Mouse (Mus musculus) cerebellum, adult 2 months (tissue): ENCODE results near the gene Epop. TPM values are rescaled to one million over a fixed set of nuclear protein-coding genes. Genes with fewer than 3 reads are reported as not detected.
A peak's percentile ranks its signal among the peaks of the same experiment; 100 is the strongest.
"Not testable (repeated sequence)": the region's sequence is repeated elsewhere in the genome, so short reads cannot be mapped to it uniquely, and the experiment has no call there.

Source experiments
- DNase-seq, 2 experiments: peaks; one replicate each; pipeline ENCODE4 v3.0.0; 2021
- H3K27ac ChIP-seq: fragments of 200-500 bp; 2 replicates; pipeline ENCODE4 v1.5.1; 2012; ENCODE audit warnings: low read length, control low read depth, inconsistent platforms; ENCODE audit not compliant: insufficient read depth
- H3K27me3 ChIP-seq: fragments of 200-500 bp; 2 replicates; pipeline ENCODE4 v1.6.1; 2012; ENCODE audit warnings: inconsistent platforms, mild to moderate bottlenecking, low read length, moderate library complexity; ENCODE audit not compliant: control insufficient read depth, insufficient read depth
- H3K4me1 ChIP-seq: fragments of 200-500 bp; 2 replicates; pipeline ENCODE4 v1.6.1; 2011; ENCODE audit warnings: low read length; ENCODE audit not compliant: control insufficient read depth, insufficient read depth
- H3K4me3 ChIP-seq: fragments of 200-500 bp; replicated peaks from 2 replicates; pipeline ENCODE3; 2011; ENCODE audit warnings: mild to moderate bottlenecking, low read depth, low read length, control low read depth; ENCODE audit not compliant: insufficient read depth
- CTCF ChIP-seq: fragments of 200-500 bp; IDR thresholded peaks from 2 replicates; pipeline ENCODE4 v1.5.1; 2011; ENCODE audit warnings: low read depth, mild to moderate bottlenecking, control low read depth, low read length, moderate library complexity, borderline replicate concordance; ENCODE audit not compliant: insufficient read depth
- POLR2A ChIP-seq: fragments of 200-500 bp; IDR thresholded peaks from 2 replicates; pipeline ENCODE4 v1.6.1; 2011; ENCODE audit warnings: low read length, control low read depth, borderline replicate concordance; ENCODE audit not compliant: insufficient read depth
- WGBS: fragments of 180-500 bp; shearing (Covaris S2); methylation state at CpG from one replicate; pipeline ENCODE4 v1.1.7; 2018; 5-methylcytosine and 5-hydroxymethylcytosine counted together
- polyA plus RNA-seq: library from polyadenylated mRNA; depleted of rRNA; stranded (reverse); fragments of >200 nt; gene quantifications from 2 replicates; pipeline ENCODE4 v1.2.3, GENCODE M21; 2012

Epop gene
- polyA plus RNA-seq, 1 experiment = 5.4 TPM

DNA sequence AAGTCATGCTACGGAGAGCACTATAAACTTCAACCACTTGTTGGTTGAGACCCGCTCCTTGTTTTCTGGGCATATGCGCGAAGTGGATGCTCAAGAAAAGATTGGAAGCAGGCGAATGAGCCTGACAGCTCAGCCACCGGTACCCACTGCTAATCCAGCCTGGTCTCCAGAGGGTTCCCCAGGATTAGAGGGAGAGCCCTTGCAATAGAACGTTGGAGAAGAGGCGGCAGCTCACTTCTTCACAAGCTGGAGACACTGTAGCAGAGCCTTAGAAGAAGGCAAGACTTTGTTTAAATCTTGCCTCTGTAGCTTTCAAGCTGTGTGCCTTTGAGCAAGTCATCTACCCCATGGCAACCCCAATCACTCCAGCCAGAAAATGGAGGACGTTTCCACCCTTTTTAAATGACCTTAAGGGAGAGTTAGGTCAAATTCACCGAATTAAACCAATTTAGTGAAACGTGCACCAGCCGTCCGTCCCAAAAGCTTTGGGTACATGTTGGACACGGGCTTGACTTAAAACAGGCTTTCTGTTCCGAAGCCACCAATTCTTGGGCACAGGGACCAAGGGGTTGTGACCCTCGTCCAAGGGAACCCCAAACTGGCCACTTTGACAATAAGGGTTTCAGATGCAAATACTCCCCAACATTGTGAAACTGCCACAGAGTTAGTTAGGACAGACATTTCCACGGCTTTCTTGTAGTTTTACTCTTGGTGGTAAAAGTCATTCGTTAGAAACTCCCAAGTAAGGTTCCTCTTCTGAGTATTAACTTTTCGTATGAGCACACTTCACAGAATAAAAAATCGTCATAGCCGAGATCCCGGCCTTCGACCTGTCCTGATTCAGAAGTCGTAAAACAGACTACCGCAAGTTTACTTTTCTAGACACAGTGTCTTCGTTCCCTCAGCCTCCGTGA, 31.5 kb upstream of the Epop start:
- H3K4me3 ChIP-seq = peak overlapping the region; percentile 76
- peak in 1 of 2 experiments; percentile 26 for DNase-seq
- peaks cover 15% of the 10 kb centered on the region for H3K4me1 ChIP-seq
- no peaks in the 10 kb centered on the region for H3K27me3 ChIP-seq
- WGBS = 13% methylated on average over 27 of the region's 27 CpGs
- peak overlapping the region; percentile 65 for H3K27ac ChIP-seq
- TF ChIP-seq CTCF (no peak), POLR2A (no peak)

DNA sequence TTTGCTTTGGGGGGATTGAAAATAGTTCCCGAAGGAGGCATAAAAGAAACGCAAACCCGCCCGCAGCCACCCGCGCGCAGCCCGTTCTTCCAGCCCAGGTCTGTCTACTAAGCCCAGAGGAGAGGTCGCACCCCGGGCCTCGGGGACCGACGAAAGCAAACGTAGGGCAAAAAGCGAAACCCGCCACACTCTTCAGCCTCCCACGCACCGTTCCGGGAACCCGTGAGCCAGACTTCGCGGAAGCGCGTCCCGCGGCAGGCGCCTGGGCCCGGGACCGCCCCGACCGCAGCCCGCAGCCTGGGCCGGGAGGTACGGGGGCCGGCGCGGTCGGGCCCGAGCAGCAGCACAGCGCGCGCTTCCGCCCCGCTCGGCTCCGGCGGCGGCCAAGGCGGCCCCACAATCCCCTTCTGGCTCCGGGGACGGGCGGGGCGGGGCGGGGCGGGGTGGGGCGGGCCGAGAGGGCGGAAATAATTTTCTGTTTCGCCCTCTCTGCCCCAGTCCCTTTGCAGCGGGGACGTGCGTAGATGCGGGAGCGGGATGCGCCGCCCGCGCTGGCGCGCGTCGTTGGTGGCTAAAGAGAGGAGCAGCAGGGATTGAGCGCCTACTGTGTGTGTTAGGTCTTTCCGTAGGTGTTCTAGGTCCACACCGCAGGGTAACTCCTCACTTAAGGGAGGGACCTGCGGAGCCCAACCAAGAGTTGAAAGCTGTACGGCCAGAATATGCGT, 30.6 kb upstream of the Epop start:
- Histone ChIP-seq H3K27me3 (no peaks in the 10 kb centered on the region), H3K27ac (peak overlapping the region; percentile 71), H3K4me3 (peak overlapping the region; percentile 76), H3K4me1 (peaks cover 15% of the 10 kb centered on the region)
- TF ChIP-seq POLR2A = peak; percentile 41; the same call in 1 of the 2 replicates
- TF ChIP-seq CTCF = no peak
- WGBS = under 1% methylated on average over 72 of the region's 78 CpGs
- DNase-seq = peak; percentile 87 to 89

DNA sequence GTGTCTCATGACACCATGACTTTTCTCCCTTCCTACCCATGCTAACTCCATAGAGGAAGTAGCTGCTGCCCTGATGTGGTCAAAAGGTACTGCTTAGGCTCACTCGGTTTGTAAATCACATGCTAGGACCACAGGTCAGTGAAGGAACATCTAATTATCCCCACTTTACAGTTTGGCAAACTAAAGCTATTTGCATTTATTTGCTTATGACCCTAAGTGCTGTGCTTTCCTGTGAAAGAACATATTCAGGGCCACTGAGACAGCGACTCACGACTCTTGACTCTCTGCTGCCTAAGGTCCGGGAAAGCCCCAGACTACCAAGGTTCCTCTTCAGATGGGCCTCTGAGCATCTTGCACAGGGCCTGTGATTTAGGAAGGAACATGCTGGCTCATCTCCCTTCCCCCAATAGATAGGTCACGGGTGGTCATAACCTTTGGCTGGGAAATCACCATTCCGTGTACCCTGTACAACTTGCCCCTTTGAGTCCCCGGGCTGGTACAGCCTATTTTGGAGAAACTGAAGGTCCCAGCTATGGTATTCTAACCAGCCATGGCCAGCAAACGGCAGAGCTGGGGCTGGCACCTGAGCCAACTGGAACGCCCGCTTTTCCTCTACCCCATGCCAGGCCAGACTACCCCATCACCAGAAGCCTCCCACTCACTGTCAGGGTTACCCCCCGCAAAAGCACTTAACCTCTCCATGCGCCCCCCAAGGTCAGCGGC, 29.9 kb upstream of the Epop start:
- Histone ChIP-seq H3K27ac (peak overlapping the region; percentile 71), H3K27me3 (no peaks in the 10 kb centered on the region), H3K4me3 (peak overlapping the region; percentile 71), H3K4me1 (peaks cover 15% of the 10 kb centered on the region)
- DNase-seq = no peak
- 4% methylated on average over 13 of the region's 13 CpGs for WGBS
- no peak for TF ChIP-seq POLR2A
- no peak for TF ChIP-seq CTCF

GRCm38 (mm10) chr11:97658751-97659266, 29.3 kb upstream of the Epop start:
- H3K4me1 ChIP-seq = peaks cover 15% of the 10 kb centered on the region
- no peak for TF ChIP-seq POLR2A
- TF ChIP-seq CTCF = no peak
- no peak for DNase-seq
- no peak overlapping the region for H3K27ac ChIP-seq
- peak overlapping the region; percentile 71 for H3K4me3 ChIP-seq
- H3K27me3 ChIP-seq = no peaks in the 10 kb centered on the region
- WGBS = 72% methylated on average over 11 of the region's 11 CpGs

DNA sequence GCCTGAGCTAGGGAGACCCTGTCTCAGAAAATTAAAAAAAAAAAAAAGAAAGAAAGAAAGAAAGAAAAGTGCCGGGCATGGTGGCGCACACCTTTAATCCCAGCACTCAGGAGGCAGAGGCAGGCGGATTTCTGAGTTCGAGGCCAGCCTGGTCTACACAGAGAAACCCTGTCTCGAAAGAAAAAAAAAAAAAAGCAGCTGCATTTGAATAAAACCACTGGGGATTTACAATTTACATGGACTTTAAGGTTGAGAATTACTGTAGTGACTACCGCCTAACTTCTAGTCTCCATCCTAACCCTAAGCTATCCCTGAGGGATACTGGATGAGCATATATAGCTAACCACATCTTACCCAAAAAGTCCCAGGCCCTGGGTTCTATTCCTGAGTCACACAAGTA, 28.5 kb upstream of the Epop start:
- not testable (repeated sequence) for H3K4me3 ChIP-seq, H3K27ac ChIP-seq, DNase-seq, H3K27me3 ChIP-seq
- peaks cover 15% of the 10 kb centered on the region for H3K4me1 ChIP-seq
- 85% methylated on average over 6 of the region's 6 CpGs for WGBS

DNA sequence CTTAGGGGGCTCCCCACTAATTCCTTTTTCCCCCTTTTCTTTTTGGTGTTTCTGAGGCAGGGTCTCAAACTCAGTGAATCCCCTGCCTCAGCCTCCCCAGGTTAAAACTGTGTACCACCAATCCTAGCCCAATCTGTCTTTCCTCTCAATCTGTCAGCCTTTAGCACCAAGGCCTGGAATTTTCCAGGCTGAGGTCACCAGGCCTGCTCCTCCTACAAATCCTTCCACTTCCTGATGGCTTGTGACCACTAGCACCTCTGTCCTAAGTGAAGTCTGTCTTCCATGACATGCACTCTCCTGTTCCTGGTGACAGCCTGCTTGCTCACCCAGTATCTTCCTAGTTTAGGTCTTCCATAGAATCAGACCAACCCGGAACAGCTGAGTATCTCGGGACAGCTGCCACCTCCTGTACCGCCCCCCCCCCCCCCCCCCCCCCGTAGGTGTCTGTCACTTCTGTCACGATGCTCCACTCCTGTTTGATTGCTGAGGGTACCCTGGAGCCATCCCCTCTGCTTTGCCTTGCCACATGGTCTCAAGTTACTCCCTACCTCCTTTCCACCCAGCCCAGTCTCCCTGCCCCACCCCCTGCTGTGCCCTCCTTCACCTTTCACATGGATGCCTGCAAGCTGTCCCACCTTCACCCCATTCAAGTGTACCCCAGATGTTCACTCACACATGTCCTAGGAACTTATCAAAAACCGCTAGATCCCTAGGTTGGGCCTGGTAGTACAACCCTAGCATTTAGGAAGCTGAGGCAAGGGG, 27.9 kb upstream of the Epop start:
- TF ChIP-seq CTCF (no peak), POLR2A (no peak)
- DNase-seq = no peak
- no peak overlapping the region for H3K4me3 ChIP-seq
- no peak overlapping the region for H3K27ac ChIP-seq
- peaks cover 15% of the 10 kb centered on the region for H3K4me1 ChIP-seq
- WGBS = 40% methylated on average over 5 of the region's 6 CpGs
- no peaks in the 10 kb centered on the region for H3K27me3 ChIP-seq
